Mouse (Mus musculus): ENCODE data around the gene Nfam1. TPM values are rescaled to one million over a fixed set of nuclear protein-coding genes. Genes with fewer than 3 reads are reported as not detected.

Gene Nfam1
- total RNA-seq, 1 experiment from 2014 or later, result 182 TPM

Other genes with a start within 250 kb of the Nfam1 start
- not detected in 3 replicates for gene Cyp2d26, start 239.0 kb downstream of the Nfam1 start, total RNA-seq (2017)
- 77.4 to 104 TPM (median 81.3 TPM) in 3 replicates for gene Tcf20, start 45.4 kb downstream of the Nfam1 start, total RNA-seq (2017)
- gene Serhl, start 56.2 kb upstream of the Nfam1 start, total RNA-seq (2017), result 16.9 to 26.7 TPM (median 20.9 TPM) in 3 replicates
- 29.8 to 65.9 TPM (median 55.4 TPM) in 3 replicates for gene Rrp7a, start 89.5 kb upstream of the Nfam1 start, total RNA-seq (2017)
- 122 to 140 TPM (median 123 TPM) in 3 replicates for gene Poldip3, start 116.1 kb upstream of the Nfam1 start, total RNA-seq (2017)
- gene Cyb5r3, start 139.3 kb upstream of the Nfam1 start, total RNA-seq (2017), result 58.3 to 66.1 TPM (median 60.8 TPM) in 3 replicates
- 0.29 to 2.5 TPM in 2 of 3 replicates, not detected in the other for gene A4galt, start 218.5 kb upstream of the Nfam1 start, total RNA-seq (2017)